Mouse (Mus musculus): ENCODE data around the gene Zranb2.

- TF ChIP-seq CTCF (IDR thresholded peaks at IDR 0.05; ENCODE audit: low read depth) (no peak), EP300 (IDR thresholded peaks at IDR 0.05; ENCODE audit: low read depth) (no peak)
Measured at GRCm38 (mm10) chr3:157579376-157579775, 45.4 kb downstream of the Zranb2 start.
